Mouse (Mus musculus): Measurements from ENCODE around the gene Dok1.

Dok1 gene

DNA sequence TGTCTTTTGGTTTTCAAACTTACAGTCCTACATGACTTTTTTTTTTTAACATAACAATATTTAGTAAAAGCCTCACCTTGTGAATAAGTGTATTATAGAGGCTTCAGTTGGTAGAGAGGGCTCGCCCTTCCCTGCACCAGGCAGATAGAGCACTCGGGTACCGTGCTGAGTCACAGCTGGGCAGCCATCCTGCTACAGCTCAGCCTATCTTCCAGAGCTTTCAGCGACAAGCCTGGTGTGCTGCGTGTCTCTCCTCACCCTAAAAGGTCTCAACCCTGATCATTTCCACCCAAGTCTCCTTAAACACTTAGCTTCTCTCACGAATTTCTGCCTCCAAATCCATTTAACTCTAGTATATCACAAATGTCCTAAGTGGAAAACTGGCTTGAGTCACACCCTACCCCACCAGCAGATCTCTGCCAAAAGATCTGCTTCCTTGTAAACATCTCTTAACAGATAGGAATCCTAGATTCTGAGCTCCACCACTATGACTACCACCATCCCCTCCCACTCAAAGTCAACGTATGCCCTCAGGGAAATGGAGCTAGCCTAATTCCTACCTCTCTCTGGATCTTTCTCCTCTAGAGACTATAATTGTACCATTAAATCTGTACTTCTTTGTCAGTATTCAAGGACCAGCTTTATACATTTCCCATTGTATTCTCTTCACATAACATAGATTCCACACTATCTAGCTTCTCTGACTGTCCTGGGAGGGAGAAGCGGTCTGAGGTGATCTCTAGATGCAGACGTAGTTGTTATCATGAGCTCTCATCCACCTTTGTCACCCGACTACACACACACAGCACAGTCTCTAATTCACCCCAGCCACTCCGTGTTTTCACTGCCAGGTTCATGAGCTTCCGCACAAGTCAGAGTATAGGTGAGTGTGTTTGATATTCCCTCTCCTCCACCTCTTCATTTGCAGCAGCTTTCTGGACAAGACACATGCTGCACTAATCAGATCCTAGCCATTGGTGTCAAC, 18.5 kb downstream of the Dok1 start:
- DNase-seq (ENCODE audit: low read depth, low spot score), result no peak

DNA sequence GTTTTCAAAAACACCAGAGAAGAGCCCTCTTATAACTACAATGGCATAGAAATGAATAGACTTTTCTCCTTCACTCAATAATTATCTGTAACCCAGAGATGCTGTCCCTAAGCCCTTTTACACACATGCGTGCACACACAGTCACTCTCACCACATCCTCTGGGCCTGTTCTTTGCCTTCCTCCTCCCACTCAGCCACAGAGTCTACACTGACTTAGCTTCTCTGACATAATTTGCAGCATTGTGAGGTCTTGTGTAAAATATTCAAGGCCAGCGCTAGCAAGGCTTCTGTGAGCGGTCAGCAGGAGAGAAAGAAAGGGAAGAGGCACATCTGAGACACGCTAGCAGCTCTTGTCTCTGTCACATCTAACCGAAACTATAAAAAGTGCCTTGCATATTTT, 19.8 kb downstream of the Dok1 start:
- DNase-seq (ENCODE audit: low read depth, low spot score), result no peak

DNA sequence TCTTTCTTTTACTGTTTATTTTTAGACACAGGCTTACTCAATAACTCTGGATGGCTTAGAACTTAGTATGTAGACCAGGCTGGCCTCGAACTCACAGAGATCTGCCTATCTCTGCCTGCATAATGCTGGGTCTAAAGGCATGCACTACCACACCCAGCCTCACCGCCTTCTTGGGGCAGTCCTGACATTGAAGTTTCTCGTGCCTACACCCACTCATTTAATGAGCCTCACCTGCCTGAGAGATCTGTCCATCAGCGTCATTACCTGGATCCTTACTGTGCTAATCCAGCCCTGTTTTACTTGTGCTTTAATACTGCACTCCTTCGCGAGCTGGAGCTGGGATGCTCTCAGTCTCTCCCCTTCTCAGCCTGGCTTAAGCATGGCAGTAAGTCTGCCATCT, 21.5 kb downstream of the Dok1 start:
- DNase-seq (ENCODE audit: low read depth, low spot score), result no peak

DNA sequence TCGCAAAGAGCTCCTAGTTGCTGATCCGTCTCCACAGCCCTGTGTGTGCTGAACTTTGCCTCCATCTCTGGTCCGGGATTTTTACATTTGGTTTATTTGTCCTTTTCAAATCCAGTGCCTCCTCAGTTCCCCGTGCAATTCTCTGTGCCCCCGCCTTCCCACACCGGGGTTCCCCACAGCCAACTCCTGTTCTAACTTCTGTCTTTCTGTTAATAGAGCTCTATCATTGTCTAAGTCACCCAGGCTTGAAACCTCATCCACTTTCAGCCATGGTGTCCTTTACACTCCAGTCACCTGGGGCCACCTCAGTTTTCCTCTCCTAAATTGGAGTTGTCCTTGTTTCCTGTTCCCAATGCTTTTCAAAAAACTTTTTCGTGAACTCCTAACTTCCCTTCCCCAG, 22.0 kb downstream of the Dok1 start:
- DNase-seq (ENCODE audit: low read depth, low spot score), result no peak

DNA sequence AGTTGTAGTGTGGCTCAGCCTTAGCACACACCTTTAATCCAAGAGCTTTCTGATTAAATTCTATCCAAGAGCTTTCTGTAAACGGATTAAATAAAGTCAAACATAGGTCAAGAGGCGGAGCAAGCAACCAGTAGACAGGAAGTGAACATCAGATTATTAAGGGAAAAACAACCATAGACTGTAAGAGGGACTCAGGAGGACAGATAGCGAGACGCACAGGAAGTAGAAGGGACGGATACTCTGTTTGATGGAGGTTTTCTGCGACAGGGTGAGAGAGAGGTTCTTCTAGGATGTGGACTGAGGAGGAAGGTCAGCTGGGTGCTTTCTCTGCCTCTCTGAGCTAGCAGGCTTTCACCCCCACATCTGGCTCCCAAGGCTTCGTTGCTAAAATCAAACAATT, 23.3 kb downstream of the Dok1 start:
- DNase-seq (ENCODE audit: low read depth, low spot score), result no peak

DNA sequence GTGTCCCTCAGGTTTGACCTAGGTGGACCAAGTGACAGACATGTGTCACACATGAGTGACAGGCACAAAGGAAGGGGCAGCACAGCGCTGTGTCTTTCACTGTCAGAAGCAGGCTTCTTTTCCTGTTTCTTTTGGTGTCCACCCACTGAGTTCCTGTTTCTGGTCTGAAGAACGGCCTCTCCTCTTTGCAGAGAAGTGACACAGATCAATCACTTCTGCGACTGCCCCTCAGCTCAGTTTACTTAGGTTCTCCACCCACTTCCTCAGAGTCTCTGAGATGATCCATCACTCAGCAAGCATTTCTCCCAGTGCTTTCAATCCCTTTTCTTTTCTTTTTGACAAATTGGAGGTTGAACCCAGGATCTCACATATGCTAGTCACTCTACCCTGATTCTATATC, 24.6 kb downstream of the Dok1 start:
- no peak for DNase-seq (ENCODE audit: low read depth, low spot score)

DNA sequence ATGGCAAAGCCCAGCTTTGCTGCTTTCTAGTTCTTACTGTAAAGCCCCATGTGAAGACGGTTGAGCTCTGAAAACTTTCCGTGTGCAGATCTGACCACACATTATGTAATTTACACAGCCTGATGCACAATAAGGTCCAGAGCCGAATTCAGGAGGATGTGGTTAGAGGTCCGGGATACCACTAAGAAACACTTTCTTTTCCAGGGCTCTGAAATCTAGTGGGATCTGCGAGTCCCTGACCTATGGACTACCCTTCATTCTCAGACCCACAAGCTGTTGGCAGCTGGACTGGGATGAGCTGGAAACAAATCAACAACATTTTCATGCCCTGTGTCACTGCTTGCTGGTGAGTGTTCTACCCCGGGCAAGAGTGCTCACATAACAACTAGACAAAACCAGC, 27.2 kb downstream of the Dok1 start:
- no peak for DNase-seq (ENCODE audit: low read depth, low spot score)

DNA sequence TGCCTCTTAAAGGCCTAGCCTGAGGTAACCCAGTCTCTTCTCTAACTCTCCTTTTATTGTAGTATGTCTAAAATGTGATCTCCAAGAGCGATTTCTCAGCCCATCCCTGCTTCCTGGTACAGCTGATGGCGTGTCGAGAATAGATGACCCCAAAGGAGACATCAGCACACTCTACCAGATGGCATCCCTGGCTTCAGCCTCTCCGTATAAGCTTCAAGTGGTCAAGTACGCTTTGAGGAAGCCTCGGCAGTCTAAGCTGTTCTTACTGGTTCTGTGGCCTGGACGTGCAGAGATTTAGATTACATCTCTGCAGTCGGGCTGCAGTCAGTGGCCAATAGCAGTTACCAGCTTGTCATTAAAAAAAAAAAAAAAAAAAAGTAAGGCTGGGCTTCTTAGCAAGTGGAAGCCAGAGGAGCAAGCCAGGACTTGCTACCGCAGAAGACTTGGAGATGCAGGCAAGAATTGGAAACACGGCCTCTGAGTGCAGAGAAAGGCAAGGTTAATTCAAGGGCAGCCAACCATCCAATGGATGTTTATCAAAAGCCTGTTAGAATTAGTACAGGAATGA, 27.7 kb downstream of the Dok1 start:
- DNase-seq (ENCODE audit: low read depth, low spot score), result no peak

DNA sequence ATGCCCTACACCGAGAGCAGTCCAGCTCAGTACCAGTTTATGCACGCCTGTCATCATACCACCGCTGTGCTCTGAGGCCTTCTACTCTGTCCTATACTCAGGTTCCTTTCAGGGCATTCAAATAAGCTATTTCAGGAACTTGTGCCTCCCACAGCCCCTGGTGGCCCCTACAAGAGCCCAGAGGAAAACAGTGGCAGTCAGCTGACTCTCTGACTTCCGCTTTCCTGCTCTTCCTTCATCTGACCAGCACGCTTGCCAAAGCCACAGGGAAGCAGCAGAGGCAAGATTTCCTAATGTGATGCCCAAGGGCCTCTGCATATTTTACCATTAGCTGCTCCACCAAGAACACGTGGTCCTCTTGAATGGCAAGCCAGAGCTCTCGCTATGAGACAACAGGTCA, 28.4 kb downstream of the Dok1 start:
- no peak for DNase-seq (ENCODE audit: low read depth, low spot score)

DNA sequence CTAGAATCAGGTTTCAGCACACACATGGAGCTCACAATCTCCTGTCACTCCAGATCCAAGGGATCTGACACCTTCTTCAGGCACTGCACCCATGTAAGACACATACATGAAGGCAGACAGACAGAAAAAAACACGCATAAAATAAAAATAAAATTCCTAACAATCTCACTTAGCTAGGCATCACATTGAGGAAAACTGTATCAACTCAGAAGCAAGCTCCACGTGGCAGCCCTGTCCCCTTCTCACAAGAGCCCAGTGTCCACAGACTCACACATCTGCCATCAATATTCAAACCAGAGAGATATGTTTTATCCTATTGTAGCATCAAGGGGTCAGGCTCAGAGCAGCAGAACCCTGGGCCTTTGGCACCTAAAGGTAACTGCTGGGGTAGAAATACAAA, 29.0 kb downstream of the Dok1 start:
- no peak for DNase-seq (ENCODE audit: low read depth, low spot score)

DNA sequence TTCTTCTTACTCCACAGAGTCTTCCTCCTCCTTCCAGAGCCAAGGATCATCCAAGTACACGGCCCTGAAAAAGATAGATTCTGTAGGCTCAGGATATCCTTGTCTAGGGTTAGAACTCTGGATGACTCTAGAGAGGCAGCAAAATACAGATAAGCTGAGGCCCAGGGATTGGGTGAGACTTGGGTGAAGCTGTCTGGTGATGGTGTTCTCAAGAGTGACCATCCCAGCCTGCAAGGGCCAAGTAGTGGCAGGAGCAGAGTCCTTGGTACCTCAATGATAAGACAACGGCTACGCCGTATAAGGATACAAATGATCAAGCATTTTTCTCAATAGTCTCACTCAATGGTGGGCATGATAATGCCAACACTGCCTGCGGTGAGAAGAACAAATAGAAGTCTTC, 29.4 kb downstream of the Dok1 start:
- DNase-seq (ENCODE audit: low read depth, low spot score), result no peak

DNA sequence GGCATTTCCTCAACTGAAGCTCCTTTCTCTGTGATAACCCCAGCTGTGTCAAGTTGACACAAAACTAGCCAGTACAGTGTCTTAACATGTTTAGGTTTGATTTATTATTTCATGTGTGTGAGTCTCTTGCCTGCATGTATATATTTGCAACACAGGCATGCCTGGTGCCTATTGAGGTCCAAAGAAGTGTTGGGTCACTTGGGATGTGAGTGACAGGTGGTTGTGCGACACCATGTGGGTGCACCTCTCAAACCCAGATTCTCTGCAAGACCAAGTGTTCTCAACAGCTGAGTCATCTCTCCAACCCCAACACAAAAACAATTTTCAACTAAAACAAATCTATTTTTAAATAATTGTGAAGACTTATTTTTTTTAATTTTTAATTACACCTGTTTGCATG, 30.2 kb downstream of the Dok1 start:
- no peak for DNase-seq (ENCODE audit: low read depth, low spot score)

DNA sequence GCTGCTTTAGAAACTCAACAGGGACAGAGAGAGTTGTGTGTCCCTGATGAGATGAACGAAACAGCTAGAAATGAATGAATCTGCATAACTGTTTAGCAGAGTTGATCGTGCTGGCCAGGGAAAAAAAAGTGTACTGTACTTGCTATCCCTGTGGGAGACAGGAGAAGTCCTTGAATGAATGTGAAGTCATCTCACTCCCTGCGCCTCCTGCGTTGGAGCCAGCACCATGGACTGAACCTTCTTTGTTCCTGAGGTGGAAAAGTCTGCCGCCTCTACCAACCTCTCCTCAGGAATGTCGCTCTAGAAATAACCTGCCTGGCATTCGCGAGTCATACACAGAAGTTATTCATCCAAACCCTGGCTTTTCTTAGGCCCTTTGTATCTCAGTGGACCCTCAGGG, 33.3 kb downstream of the Dok1 start:
- no peak for DNase-seq (ENCODE audit: low read depth, low spot score)

DNA sequence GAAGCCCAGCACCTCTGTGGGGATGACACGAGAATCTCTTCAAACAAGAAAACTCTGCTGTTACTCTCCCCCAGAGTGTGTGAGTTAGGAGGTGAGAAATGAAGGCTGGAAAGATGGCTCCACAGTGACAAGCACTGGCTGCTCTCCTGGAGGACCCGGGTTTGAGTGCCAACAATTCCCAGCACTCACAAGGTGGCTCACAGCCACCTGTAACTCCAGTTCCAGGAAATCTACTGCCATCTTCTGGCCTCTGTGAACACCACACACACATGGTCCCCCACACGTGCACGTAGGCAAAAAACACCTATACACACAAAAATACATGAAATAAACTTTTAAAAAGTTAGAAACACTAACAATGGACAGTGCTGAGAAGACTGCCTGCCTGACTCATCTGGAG, 34.9 kb downstream of the Dok1 start:
- no peak for DNase-seq (ENCODE audit: low read depth, low spot score)

DNA sequence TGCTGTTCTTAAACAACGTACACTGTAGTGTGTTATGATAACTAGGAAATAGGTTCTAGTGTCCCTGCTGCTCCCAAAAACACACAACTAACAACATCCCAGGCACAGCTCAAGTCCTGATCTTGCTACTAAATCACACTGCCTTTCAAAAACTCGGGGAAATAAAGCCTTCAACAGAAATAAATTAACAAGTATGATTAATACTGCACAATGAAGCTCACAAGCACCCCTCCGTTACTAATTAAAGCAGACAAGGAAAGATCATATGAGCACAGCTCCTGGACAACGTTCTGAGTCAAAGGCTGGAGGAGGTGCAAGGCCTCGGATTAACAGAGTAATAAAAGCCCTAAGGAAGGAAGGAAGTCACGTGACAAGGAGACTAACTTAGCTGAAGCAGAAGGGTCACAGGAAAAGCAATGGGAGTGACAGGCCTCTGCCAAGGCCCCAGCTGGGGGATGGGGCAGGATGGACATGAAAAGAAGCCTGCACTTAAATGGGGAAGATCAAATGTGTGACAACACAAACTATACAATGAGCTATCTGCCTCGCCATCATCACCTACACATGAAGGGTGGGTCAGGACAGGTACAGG, 35.7 kb downstream of the Dok1 start:
- no peak for DNase-seq (ENCODE audit: low read depth, low spot score)

DNA sequence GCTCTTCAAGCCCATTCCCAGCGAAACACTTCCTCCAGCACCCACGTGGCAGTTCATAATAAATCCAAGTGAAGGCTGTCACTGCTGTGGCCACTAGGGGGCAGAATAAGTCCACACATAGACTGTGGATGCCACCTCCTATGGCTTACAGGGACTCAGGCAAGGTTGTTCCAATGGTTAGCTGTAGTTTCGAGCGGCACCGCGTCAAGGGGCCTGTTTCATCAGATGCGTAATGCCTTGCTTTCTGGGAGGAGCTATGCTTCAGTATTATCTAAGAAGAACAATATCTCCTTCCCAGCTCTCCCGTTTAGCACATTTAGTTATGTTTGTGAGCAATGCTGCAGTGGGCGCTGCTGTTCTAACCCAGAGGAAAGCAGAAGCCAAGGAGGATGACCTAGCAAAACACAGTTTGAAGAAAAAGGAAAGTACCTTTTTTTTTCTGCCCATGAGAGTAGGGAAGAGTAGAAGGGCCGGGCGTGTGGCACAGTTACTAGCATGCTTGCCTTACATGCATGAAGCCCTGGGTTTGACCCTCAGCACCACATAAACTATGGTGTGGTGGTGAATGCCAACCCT, 36.4 kb downstream of the Dok1 start:
- DNase-seq (ENCODE audit: low read depth, low spot score), result peak; percentile 77

DNA sequence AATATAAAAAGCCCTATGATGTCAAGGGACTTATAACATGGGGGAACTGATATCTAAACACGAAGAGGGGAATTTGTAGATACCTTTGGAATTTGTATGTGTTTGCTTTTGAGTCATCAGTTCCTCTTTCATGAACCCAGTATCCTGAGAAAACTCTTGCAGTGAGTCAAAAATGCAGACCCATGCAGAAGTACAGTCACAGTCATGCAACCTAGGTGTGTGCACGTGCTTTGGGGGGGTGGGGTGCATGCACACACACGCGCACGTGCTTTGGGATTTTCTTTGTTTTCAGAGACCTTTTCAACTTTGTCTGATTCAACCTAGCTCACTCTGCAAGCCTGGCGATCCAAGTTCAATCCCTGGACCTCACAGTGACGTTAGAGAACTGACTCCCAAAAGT, 38.9 kb downstream of the Dok1 start:
- no peak for DNase-seq (ENCODE audit: low read depth, low spot score)

DNA sequence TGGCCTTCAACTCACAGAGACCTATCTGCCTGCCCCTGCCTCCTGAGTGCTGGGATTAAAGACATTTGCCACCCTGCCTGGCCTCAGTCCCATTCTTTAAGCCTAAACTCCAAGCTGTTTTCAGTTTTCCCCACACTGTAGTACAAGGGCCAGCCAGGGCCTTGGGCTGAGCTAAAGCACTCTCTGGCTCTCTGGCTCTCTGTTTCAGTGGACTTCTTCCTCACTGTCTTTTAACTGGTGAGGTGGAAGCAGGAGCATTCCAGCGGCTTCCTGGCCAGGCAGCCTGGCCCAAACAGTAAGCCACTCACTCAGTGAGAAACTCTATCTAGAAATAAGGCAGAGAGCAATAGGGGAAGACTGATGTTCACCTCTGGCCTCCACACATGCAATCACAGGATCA, 39.6 kb downstream of the Dok1 start:
- DNase-seq (ENCODE audit: low read depth, low spot score), result no peak

DNA sequence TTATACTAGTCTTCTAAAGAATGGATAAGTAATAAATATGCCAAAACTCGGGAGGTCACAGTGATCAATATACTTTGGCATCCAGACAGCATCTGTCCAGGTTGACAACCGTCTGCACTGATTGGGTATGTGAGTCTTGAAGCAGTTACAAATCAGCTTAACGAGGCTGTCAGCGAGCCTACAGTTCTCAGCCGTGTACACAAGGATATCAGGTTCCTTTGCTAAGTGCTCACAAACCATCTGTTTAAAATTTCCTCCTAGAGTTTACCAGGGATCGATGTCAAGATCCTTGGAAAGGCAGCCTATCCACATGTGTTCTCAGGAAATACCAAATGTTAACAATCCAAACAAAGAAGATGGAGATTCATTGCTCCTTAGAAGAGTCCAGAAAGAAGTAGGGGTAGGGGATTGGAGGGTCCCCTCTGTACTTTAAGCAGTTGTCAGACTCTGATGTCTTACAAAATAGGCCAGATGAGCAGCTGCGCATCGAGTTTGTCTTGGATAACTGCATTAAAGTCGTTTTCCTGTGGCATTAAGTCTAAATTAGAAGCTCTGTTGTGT, 45.8 kb downstream of the Dok1 start:
- no peak for DNase-seq (ENCODE audit: low read depth, low spot score)
